Mouse (Mus musculus) cortical plate, adult 2 months (tissue): ENCODE data around the gene Vmn1r1. TPM values are rescaled to one million over a fixed set of nuclear protein-coding genes. Genes with fewer than 3 reads are reported as not detected.
"Not testable (repeated sequence)": the region's sequence is repeated elsewhere in the genome, so short reads cannot be mapped to it uniquely, and the experiment has no call there.

ENCODE experiments used
- H3K27ac ChIP-seq: fragments of 200-500 bp; 2 replicates; pipeline ENCODE4 v1.5.1; 2012; ENCODE audit warnings: low read length, control low read depth, inconsistent platforms; ENCODE audit not compliant: insufficient read depth
- H3K4me1 ChIP-seq: fragments of 200-500 bp; 2 replicates; pipeline ENCODE4 v1.6.1; 2011; ENCODE audit warnings: low read length; ENCODE audit not compliant: control insufficient read depth, insufficient read depth
- H3K4me3 ChIP-seq: fragments of 200-500 bp; 2 replicates; pipeline ENCODE4 v1.5.1; 2011; ENCODE audit warnings: mild to moderate bottlenecking, low read length, control low read depth; ENCODE audit not compliant: insufficient read depth
- CTCF ChIP-seq: fragments of 200-500 bp; IDR thresholded peaks from 2 replicates; pipeline ENCODE4 v1.5.1; 2011; ENCODE audit warnings: mild to moderate bottlenecking, control low read depth, low read length; ENCODE audit not compliant: insufficient read depth; ENCODE audit errors: extremely low read depth
- POLR2A ChIP-seq: fragments of 200-500 bp; IDR thresholded peaks from 2 replicates; pipeline ENCODE4 v1.6.1; 2011; ENCODE audit warnings: mild to moderate bottlenecking, low read length, control low read depth; ENCODE audit not compliant: insufficient read depth; ENCODE audit errors: extremely low read depth
- polyA plus RNA-seq: library from polyadenylated mRNA; depleted of rRNA; stranded (reverse); fragments of >200 nt; gene quantifications from 2 replicates; pipeline ENCODE4 v1.2.3, GENCODE M21; 2012; rRNA removed

Vmn1r1 gene
- not detected in 2 replicates for polyA plus RNA-seq

GRCm38 (mm10) chr1:182164386-182164785 lies at the start of gene Vmn1r1:
TSS of gene Vmn1r1 (minus strand) at chr1:182164486.
- TF ChIP-seq CTCF: no peak
- no peak for TF ChIP-seq POLR2A
- H3K4me3 ChIP-seq: no peak within 1 kb of the TSS
- H3K27ac ChIP-seq: no peak within 1 kb of the TSS
- H3K4me1 ChIP-seq: no peaks in the 10 kb centered on the region

- Histone ChIP-seq H3K27ac (no peak overlapping the region), H3K4me3 (no peak overlapping the region), H3K4me1 (no peaks in the 10 kb centered on the region)
- TF ChIP-seq POLR2A (no peak), CTCF (no peak)
These were observed 46.0 kb upstream of the Vmn1r1 start for GRCm38 (mm10) chr1:182210322-182210721.

DNA sequence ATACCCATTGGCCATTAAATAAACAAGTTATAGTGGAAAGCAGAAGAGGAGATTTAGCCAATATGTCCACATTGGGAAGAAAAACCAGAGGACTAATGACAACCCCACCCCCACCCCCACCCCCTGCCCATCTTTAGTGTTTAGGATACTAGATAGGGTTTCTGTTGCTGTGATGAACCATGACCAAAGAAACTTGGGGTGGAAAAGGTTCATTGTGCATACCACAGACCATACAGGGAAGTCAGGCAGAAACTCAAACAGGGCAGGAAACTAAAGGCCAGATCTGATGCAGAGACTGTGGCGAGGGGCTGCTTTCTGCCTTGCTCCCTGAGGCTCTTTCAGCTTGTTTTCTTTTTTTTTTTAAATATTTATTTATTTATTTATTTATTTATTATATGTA lies 28.3 kb upstream of the Vmn1r1 start:
- no peak overlapping the region for H3K27ac ChIP-seq
- H3K4me1 ChIP-seq: no peaks in the 10 kb centered on the region
- TF ChIP-seq CTCF: no peak
- no peak for TF ChIP-seq POLR2A
- H3K4me3 ChIP-seq: no peak overlapping the region

GRCm38 (mm10) chr1:182191816-182192545 lies 27.7 kb upstream of the Vmn1r1 start:
- Histone ChIP-seq H3K27ac (no peak overlapping the region), H3K4me3 (no peak overlapping the region), H3K4me1 (no peaks in the 10 kb centered on the region)
- TF ChIP-seq POLR2A (no peak), CTCF (no peak)

DNA sequence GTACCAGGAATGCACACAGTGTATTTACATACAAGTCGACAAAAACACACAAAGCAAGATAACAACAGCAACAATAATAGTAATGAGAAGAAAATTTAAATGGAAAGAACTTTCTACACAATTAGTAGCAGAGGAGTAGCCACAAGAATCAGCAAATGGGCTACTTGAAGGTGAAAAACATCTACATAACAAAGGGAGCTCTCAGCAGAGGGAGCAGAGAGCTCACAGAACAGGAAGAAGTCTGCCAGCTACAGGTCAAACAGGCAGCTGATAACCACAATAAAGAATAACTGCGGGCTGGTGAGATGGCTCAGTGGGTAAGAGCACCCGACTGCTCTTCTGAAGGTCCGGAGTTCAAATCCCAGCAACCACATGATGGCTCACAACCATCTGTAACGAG lies 26.9 kb upstream of the Vmn1r1 start:
- TF ChIP-seq POLR2A (no peak), CTCF (no peak)
- no peak overlapping the region for H3K4me3 ChIP-seq
- no peaks in the 10 kb centered on the region for H3K4me1 ChIP-seq
- H3K27ac ChIP-seq: no peak overlapping the region

- H3K4me3 ChIP-seq: no peak overlapping the region
- H3K27ac ChIP-seq: no peak overlapping the region
- H3K4me1 ChIP-seq: no peaks in the 10 kb centered on the region
- TF ChIP-seq POLR2A: no peak
- no peak for TF ChIP-seq CTCF
These were observed 25.6 kb upstream of the Vmn1r1 start for GRCm38 (mm10) chr1:182189669-182190440.

- not testable (repeated sequence) for H3K4me1 ChIP-seq, H3K27ac ChIP-seq, H3K4me3 ChIP-seq
These were observed 18.2 kb upstream of the Vmn1r1 start for GRCm38 (mm10) chr1:182182449-182182848.

DNA sequence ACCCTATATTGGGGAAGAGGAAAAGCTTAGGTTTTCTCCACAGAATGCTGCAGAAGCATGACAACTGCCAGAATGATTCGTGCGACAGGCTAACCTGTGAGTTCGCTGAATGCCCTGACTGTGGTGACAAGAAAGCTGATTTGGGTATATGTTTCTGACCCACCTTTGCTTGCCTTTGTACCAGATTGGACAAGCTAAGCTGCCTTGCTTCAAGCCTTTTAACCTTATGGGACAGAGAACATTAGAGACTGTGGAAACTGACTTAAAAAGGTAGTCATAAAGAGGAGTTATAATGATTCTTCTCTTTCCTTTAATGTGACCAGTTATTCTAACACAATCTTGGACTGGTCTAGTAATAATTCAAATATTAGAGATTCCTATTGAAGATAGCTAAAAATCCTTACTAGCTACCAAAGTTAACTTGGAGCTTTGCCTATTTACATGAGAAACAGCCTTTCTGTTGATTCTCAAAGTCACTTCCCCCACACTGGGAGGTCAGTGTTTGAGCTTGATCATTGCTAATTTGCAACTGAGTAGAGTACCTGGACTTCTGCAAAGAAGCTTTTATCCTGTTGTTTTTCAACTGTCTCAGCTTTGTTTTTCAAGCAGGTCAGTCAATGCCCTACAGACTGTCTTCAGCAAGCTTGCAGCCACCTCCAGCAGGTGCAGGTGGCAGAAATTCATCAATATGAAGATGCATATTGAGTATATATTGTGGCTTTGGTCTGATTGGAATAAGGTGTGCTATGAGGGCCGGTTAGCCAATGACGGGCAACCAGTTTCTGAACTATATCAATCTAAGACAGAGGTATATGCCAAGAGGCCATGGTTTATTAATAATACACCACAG lies 17.4 kb upstream of the Vmn1r1 start:
- Histone ChIP-seq H3K4me1 (no peaks in the 10 kb centered on the region), H3K4me3 (no peak overlapping the region), H3K27ac (no peak overlapping the region)
- TF ChIP-seq CTCF: no peak
- TF ChIP-seq POLR2A: no peak

DNA sequence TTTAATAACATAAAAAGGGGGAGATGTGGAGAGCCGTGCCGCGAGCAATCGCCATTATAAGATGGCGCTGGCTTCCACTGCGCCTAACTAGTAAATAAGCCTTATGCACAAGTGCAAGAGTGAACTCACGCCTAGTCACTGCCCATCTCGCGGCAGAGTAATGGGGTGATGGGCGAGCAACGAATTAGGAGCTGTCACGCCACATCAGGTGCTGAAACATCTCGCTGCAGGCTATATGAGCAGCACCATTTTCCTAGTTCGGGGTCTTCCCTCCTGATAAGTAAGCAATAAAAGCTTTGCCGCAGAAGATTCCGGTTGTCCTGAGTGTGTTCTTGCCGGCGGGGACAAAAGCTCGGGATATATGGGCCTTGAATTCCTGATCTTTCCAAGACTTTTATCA lies 12.7 kb upstream of the Vmn1r1 start:
- not testable (repeated sequence) for H3K27ac ChIP-seq, H3K4me3 ChIP-seq, H3K4me1 ChIP-seq

DNA sequence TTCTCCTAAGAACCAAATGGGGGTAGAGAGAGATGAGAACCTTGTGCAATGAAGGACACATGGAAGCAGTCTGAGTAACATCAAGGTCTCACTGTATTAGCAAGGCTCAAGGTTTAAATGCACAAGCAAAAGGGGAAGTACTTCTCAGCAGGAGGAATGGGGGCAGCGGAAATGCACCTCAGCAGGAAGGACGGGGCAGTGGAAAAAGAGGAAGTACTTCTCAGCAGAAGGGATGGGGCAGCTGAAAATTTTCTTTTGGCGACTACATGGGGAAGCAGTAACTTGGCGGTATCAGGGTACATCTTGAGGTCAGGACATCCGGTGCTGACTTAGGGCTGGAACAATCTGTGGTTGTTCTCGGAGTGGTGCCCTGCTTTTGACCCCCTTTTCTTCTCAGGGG lies 5.9 kb upstream of the Vmn1r1 start:
- H3K4me1 ChIP-seq, H3K4me3 ChIP-seq, H3K27ac ChIP-seq: not testable (repeated sequence)
